Mouse (Mus musculus) MEL-GATA-1-ER (cell line): ENCODE measurements around the gene Pi4k2a.
"Not testable (repeated sequence)": the region's sequence is repeated elsewhere in the genome, so short reads cannot be mapped to it uniquely, and the experiment has no call there.

Experiments used
- DNase-seq: peaks from one replicate; pipeline ENCODE4 v3.0.0-alpha.2; 2012; ENCODE audit warnings: low read depth; ENCODE audit errors: extremely low read depth

The Pi4k2a gene

GRCm38 (mm10) chr19:42079950-42080349 lies 10.3 kb upstream of the Pi4k2a start:
- no peak for DNase-seq

GRCm38 (mm10) chr19:42080469-42080868 lies 9.8 kb upstream of the Pi4k2a start:
- DNase-seq: no peak

GRCm38 (mm10) chr19:42081613-42082012 lies 8.7 kb upstream of the Pi4k2a start:
- DNase-seq: not testable (repeated sequence)

- DNase-seq: no peak
Measured at GRCm38 (mm10) chr19:42085690-42086089, 4.6 kb upstream of the Pi4k2a start.

DNA sequence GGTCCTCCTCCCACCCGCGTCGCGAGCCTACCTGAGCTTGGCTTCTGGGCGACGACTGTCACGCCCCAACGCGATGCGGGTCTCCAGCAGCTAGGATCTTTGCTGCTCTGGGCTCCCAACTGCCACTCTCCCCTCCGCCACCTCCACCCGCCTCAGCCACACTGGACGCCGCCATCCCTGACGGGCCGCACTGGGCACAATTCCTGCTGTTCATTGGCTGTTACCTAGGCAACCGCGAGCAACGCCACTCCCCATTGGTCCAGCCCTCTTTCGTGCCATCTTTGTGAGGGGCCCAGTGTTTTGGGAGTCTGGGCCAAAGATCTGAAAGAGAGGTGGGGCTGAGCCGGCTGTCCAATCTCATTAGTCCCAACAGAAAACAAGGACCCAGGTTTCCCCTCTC lies 4.1 kb upstream of the Pi4k2a start, which contains the start of gene Morn4:
Gene Morn4 (minus strand): TSS at position 192 of the 400 bp plus-strand sequence.
- DNase-seq: no peak

GRCm38 (mm10) chr19:42089103-42089747 lies 1.0 kb upstream of the Pi4k2a start:
- peak; percentile 89 for DNase-seq

- DNase-seq: peak; percentile 62
Measured at GRCm38 (mm10) chr19:42090637-42091141, 419 bp downstream of the Pi4k2a start.

DNA sequence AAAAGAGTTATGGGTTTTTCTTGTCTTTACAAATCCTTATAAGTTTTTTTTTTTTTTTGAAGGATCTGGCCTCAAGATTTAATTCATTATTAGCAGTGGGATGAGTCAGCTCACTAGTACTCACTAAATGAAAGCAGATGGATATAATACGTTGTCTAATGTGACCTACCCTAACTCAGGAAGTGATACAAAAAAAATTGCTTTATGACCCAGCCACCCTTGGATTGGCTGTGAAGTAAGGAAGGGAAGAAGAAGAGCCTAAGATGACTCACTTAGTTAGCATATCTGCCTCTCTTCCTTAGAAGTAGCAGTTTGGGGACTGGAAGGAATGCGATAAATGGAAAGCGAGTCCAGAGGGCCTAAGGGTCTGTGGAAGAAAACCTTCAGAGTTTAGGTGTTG lies 9.1 kb downstream of the Pi4k2a start:
- no peak for DNase-seq

- DNase-seq: no peak
Measured at GRCm38 (mm10) chr19:42104681-42105080, 14.4 kb downstream of the Pi4k2a start.

GRCm38 (mm10) chr19:42115783-42116335 lies 25.6 kb downstream of the Pi4k2a start:
- DNase-seq: no peak

GRCm38 (mm10) chr19:42118142-42118541 lies 27.9 kb downstream of the Pi4k2a start:
- DNase-seq: no peak

- no peak for DNase-seq
Measured at GRCm38 (mm10) chr19:42118596-42118995, 28.3 kb downstream of the Pi4k2a start.

DNA sequence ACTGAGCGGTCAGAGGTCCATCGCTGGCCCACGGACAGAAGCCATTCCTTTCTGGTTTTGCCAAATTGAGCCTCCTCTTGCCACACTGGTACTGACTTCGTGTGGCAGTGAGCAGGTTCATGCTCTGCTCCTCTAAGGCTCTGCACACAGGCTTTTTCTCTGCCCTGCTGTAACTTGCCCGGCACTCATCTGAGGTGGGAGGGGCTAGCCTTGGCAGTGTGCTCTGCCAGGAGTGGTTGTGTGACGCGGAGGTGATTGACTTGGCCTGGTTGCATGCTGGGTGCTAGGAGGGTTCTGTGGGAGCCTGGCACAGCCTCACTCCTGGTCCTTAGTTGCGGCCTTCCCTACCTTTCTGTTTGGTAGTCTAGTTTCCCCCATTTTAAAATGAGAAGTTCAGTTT lies 30.2 kb downstream of the Pi4k2a start:
- no peak for DNase-seq

- DNase-seq: no peak
Measured at GRCm38 (mm10) chr19:42124684-42125083, 34.4 kb downstream of the Pi4k2a start.

DNA sequence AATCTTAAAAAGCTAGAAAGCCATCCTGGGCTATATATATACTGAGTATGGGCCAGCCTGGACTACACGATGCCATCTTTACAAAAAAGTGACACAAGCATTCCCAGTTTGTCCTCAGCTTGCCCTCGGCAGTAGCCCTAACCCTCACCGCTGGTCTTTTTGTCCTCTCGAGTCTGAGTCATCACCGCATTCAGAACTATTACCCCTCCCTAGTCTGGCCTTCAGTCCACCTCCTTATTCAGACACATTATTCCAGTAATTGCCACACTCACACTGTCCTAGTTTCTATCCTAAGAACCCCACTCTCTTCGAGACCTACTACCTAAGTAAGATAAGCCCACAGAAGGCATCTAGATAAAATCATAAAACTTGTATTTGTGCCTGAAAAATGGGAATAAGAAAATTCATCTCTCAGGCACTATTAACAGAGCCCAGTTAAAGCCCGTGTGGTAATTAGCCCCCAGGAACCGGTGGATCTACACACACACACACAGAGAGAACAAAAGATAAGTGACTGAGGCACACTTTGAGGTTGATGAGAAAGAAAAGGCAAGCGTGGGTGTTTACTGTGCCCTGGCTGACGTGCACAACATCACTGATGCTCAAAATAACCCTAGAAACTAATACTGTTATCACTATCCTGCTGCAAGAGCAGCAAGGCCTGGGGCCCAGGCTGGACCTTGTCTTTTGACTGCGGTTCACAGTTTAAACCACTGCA lies 35.4 kb downstream of the Pi4k2a start:
- DNase-seq: no peak

DNA sequence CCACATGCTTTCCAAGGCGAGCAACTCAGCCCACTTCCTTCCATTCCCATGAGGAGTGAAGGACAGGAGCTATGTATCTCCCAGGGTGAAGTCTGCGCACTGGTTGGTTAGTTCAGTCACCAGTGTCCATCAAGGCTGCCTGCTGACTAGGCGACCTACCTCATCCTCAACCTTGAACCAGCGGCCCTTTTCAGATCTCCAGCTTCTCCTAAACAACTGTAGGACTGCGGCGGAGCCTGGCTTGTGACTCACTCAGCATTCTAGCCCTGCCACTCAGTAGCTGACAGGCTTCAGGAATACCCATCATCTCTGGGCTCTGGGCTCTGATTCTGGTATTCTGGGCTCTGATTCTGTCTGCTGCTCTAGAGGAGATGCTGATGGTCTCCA lies 35.9 kb downstream of the Pi4k2a start:
- no peak for DNase-seq

DNA sequence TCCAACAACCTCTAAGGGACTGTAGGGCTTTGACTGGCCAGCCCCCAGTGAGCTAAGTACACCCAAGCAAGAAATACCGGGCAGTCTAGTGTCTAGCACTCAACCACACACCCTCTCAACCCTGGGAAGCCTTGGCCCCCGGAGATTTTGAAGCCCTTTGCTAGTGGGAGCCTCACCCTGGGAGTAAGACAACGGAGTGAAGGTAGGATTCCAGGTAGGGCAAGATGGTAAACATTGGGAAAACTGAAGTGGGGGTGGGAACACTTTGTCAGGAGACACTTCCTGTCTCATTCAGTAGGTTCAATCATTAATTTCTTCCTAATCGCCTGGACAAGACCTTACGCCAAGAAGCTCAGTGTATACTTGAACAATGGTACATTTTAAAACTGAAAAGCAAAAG lies 36.8 kb downstream of the Pi4k2a start:
- no peak for DNase-seq

- no peak for DNase-seq
Measured at GRCm38 (mm10) chr19:42128052-42128740, 37.9 kb downstream of the Pi4k2a start.

DNA sequence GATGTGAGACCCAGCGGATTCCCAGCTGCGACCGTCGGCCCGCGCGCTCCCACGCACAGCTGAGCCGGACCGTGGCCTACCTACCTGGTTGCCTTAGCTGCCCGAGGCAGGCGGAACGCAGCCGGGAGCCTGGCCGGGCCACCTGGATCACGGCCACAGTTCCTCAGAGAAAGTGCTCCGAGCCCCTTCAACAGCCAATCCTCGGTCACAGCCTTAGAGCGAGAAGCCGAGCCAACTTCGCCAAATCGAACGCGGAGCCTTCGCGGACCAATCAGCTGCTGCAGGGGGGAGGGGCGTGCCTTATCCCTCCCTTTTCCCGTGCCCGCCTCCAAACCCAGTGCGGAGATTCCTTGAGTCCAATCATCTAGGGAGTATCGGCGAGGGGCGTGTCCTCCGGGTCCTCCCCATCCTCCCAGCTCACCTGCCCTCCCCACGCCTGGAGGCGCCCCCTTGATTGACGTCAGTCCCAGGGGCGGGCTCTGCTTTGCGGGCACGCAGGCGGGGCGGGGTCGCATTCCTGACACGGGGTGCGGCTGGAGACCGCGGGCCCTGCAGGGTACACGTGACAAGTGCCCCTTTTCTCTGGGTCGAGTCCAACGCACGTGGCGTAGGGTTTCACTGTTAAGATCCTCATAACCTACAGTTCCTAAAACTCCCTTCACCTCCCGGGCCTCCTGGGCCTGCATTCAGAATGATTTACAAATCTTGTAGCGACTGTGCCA lies 38.7 kb downstream of the Pi4k2a start, which contains the start of gene Avpi1:
Gene Avpi1 (minus strand): TSS at position 273 of the 722 bp plus-strand sequence.
- peak; percentile 99 for DNase-seq

DNA sequence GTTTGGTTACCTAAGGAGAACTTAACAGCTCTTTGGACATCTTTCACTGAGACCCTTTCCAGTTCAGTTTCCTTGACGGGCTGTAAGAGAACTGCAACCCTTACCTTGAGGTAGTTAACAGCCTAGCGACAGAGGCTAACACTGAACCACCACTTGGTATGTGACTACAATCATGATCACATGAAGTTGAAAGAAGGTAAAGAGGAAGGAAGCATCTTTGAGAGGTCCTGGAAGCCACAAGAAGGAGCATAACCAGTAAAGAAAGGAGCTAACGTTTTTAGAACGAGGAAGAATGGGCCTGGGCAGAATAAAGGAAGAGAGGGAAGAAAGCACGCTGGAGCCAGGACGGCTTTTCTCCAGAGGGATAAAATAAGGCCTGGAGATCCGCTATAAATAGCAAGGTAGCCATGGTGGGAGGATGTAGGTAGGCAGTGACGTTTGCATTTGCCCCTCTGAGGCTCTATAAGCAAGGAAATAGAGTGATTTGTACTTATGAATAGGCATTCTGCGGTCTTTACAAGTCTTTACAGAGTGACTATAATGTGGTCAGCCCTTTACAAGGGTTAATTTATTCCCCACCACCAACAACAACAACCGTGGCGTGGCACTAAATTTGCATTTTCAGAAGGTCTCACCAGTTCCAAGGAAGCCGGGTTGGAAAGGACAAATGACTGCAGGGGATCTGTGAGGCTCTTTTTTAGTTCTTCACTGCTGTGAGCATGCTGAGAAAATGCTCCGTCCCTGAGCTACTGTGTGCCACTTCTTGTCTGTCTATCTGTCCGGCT lies 39.4 kb downstream of the Pi4k2a start:
- DNase-seq: no peak
